Mouse (Mus musculus): ENCODE measurements around the gene Rps17.

Rps17 gene

DNA sequence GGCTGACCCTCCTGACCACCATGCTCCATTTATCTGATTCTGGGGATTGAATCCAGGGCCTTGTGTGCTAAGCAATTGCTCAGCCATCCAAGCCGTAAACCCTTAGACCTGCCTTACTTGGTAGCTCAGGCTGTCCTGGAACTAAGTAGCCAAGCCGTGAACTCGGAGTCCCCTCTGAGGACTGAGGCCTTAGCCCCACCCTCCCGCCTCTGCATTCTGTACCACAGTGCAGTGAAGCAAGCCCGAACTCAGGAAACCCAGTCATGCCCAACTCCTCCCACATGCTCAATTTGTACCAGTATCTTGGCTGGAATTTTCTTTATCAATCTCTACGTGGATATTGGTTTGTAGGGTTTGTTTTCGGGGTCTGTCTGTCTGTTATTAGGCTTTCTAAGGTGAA is 13.2 kb downstream of the Rps17 start:
- no peak for DNase-seq (ENCODE audit: low spot score in 2 of 2)

- no peak for DNase-seq (ENCODE audit: low spot score in 2 of 2)
These were observed 14.3 kb downstream of the Rps17 start for GRCm38 (mm10) chr7:81330767-81331166.

DNA sequence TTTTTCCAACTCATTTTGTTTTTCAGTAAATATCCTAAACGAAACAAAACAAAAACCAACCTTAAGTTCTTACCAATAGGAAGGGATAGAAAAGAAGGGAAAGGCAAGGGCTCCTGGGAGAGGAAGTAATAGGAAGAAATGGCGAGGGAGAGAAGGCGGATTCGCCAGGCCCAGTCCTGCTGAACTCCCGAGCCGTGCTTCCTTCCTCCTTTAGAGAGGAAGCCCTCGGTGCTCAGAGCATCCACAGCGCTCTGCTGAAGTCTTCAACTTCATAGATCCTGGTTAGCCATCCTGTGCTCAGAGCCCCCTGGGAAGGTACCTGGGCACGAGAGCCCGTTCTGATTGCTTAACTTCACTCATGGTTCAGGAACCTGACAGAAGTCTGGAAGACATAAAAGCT is 17.4 kb downstream of the Rps17 start:
- no peak for DNase-seq (ENCODE audit: low spot score in 2 of 2)

DNA sequence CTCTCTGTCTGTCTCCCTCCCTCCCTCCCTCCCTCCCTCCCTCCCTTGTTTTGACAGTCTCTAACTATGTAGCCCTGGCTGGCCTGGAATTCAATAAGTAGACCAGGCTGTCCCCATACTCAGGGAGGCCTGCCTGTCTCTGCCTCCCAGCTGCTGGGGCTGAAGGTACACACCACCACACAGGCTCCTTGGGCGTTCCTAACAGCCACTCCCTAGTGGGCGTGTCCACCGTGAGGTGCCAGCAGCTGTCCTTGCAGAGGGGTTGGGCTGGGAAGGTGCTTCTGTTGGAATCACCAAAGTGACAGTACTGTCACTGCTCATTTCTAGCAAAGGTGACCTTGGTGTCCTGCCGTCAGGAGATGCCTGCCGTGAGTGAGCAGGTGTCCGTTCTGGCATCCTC is 18.2 kb downstream of the Rps17 start:
- DNase-seq (ENCODE audit: low spot score in 2 of 2), result no peak

GRCm38 (mm10) chr7:81326043-81326442 is 19.0 kb downstream of the Rps17 start:
- DNase-seq (ENCODE audit: low spot score in 2 of 2), result no peak

- no peak for DNase-seq (ENCODE audit: low spot score in 2 of 2)
These were observed 23.3 kb downstream of the Rps17 start for GRCm38 (mm10) chr7:81321776-81322175.

DNA sequence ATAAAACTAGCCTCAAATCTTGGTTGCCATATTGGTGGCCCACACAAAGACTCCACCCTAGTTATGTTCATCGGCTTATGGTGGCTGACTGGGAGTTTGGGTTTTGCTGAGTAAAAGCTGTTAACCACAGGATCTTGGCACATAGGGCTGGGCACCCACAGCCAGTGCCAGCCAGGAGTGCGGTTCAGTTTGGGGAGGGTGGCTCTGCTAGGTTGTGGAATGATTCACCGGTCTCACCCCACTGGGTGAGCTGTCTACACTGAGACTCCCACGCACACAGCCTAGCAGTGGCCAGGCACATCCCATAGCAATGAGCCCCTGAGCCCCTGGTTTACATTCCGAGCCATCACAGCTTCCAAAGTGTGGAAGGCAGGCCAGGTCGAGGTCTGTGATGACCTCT is 25.3 kb downstream of the Rps17 start:
- DNase-seq (ENCODE audit: low spot score in 2 of 2), result no peak

GRCm38 (mm10) chr7:81315583-81315982 is 29.5 kb downstream of the Rps17 start:
- DNase-seq (ENCODE audit: low spot score in 2 of 2), result no peak

DNA sequence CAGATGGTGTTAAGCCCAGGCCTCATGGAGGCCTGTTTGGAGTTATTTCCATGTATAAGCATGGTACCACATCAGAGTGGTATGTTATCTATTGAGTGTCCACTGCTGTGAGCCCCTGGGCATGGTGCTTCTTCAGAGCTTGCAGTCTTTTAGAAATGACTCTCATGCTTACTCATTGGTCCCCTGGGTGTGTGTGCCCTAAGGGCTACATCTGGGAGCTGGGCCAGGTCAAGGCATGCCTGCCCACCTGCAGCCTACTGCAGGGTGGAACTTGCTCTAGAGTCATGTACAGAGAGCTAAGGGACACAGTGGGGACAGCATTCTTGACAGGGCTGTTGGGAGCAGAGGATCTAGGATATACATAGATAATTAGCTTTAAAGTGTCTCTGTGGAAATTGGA is 33.5 kb downstream of the Rps17 start:
- no peak for DNase-seq (ENCODE audit: low spot score in 2 of 2)

DNA sequence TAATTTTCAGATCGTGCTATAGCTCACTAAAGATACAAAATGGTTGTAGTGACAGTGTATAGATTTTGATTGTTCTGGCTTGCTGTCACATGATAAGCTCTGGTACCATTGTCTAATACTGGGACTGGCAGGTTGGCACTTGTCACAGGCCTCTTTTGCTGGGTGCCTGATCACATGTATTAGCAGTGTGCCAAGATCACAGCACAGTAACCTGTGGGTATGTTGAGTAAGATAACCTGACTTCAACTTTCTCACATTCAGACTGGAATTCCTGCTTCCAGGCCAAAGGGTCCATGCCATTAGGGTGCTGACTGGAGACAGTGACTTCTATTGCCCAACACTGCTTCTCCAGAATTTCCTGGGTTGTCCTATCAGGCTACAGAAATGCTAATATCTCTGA is 33.9 kb downstream of the Rps17 start:
- no peak for DNase-seq (ENCODE audit: low spot score in 2 of 2)

DNA sequence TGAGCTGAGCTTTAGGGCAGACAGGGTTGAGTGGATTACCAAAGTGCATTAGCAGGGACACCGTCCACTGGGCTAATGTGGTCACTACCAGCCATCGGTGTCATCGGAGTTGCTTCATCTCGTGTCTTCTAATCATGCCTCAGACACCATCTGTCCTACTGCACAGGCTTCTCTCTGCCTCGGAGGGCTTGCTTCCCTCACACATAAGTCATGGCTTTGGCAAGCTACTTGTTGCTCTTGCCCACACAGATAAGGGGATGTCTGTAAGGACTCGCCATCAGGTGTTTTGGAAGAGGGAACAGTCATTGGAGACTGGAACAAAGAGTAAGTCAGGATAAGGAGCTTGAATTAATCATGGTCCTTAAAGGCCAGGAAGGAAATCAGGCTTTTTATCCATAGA is 35.8 kb downstream of the Rps17 start:
- DNase-seq (ENCODE audit: low spot score in 2 of 2), result no peak

- DNase-seq (ENCODE audit: low spot score in 2 of 2), result no peak
These were observed 37.3 kb downstream of the Rps17 start for GRCm38 (mm10) chr7:81307735-81308134.

DNA sequence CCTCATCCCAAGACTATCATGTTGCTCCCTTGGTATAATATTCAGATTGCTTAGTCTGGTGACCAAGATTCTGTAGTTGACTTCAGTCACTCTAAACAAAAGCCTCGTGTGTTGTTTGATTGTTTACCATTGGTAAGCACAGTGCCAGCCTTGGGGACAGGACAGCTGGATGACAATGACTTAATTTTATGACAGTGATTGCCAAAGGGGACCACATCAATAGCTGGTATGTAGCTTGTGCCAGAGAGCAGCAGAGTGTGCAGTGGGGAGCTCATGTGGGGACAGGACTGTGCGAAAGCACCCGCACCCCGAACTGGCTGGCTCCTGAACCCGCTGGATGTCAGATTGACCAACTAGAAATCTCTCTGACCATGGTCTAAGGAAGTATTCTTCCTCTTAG is 40.4 kb downstream of the Rps17 start:
- no peak for DNase-seq (ENCODE audit: low spot score in 2 of 2)

DNA sequence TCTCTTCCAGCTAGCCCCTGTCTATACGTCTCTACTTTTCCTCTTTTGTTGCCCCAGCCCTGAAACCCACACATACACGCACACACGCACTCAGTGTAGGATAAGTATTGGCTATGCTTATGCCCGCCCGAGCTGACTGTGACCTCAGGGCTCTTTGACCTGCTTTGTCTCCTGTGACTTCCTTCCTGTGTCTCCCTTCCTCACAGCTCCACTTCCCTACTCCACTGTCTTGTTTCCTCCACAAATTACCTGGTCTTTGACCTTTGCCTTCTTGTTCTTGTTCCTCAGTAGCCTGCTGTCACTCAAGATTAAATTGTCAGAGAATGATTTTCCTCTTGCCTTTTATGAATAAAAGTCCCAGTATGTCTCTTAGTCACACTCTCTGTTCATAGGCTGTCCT is 41.0 kb downstream of the Rps17 start:
- DNase-seq (ENCODE audit: low spot score in 2 of 2), result no peak

DNA sequence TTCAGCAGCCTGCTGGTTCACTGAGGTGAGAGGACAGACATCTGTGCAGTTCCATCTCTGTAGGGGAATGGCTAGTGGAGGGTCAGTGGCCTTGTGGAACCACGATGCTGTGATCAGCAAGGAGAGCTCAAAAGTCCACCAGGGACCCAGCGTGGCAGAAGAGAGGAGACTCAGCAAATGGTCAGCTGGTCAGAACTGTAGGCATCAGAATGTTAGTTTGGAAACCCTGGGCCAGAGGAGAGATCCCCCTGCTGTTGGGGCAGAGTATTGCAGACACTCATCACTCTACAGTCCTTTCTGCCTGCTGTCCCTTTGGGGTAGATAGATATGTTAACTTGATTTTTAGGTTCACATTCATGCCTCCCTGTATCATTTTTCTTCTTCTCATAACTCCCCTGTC is 41.4 kb downstream of the Rps17 start:
- DNase-seq (ENCODE audit: low spot score in 2 of 2), result no peak

GRCm38 (mm10) chr7:81301323-81301722 is 43.7 kb downstream of the Rps17 start:
- DNase-seq (ENCODE audit: low spot score in 2 of 2), result no peak

DNA sequence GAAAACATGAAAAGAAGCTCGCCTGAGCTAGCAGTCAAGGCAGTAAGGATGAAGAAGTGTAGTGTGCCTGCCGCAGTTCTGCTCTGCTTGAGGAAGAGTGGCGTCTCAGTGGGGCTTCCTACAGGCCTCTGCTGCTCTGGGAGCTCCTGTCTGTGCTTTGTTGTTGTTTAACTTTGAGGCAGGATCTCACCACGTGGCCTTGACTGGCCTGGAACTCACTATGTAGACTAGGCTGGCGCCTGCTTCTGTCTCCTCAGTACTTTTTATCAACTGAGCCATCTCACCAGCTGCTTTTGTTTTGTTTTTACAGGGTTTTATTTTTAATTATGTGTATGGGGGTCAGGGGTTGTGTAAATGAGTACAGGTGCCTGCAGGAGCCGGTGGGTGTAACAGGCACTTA is 46.8 kb downstream of the Rps17 start:
- DNase-seq (ENCODE audit: low spot score in 2 of 2), result no peak

DNA sequence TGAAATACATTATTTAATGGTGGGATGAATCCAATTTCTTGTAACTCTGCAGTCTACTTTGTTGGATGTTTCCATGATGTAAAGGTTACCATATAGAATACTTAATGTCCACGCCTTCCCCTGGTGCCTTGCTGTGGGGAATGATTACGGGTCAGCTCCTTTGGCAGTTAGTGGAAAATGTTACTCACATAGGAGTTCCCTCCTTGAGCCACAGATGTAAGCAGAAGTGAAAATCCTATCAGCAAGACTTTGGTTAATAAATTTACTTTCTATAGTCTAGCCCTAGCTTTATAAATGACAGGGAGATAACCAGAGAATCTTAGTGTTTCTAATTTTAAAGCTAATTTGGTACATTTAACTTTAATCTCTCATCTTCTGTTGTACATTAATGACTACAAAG is 49.9 kb downstream of the Rps17 start:
- no peak for DNase-seq (ENCODE audit: low spot score in 2 of 2)
